Mouse (Mus musculus) liver, adult 2 months (tissue): ENCODE measurements around the gene Ifit2.

Experiments used
- CTCF ChIP-seq: fragments of 200-500 bp; IDR thresholded peaks from 2 replicates; pipeline ENCODE4 v1.5.1; 2011; ENCODE audit warnings: low read depth, low read length, control low read depth
- POLR2A ChIP-seq: fragments of 200-500 bp; IDR thresholded peaks from 2 replicates; pipeline ENCODE4 v1.6.1; 2011; ENCODE audit warnings: low read length, control low read depth; ENCODE audit not compliant: insufficient read depth; ENCODE audit errors: extremely low read depth

GRCm38 (mm10) chr19:34515681-34516080 lies 34.8 kb upstream of the Ifit2 start:
- no peak for TF ChIP-seq CTCF
- TF ChIP-seq POLR2A: no peak
